Mouse (Mus musculus) stomach, embryonic 15.5 days (tissue): Measurements from ENCODE around the gene Ly6g6f. TPM values are rescaled to one million over a fixed set of nuclear protein-coding genes. Genes with fewer than 3 reads are reported as not detected.
"Not testable (repeated sequence)": the region's sequence is repeated elsewhere in the genome, so short reads cannot be mapped to it uniquely, and the experiment has no call there.

ENCODE experiments used
- ATAC-seq: fragments of 200-750 bp; cut with Nextera tagmentation; 2 replicates; pipeline ENCODE4 v1.8.0; 2017; ENCODE audit warnings: low read depth, moderate number of reproducible peaks, moderate TSS enrichment; ENCODE audit not compliant: insufficient read depth, low FRiP score
- H3K27ac ChIP-seq: fragments of 300-500 bp; sonication (generic); 2 replicates; pipeline ENCODE4 v1.5.1; 2015; ENCODE audit warnings: mild to moderate bottlenecking, inconsistent platforms
- H3K27me3 ChIP-seq: fragments of 300-500 bp; sonication (generic); replicated peaks from 2 replicates; pipeline ENCODE4 v1.6.1; 2015; ENCODE audit warnings: inconsistent platforms
- H3K36me3 ChIP-seq: fragments of 300-500 bp; sonication (generic); 2 replicates; pipeline ENCODE4 v1.6.1; 2015; ENCODE audit warnings: inconsistent platforms
- H3K4me1 ChIP-seq: fragments of 300-500 bp; sonication (generic); 2 replicates; pipeline ENCODE4 v1.6.1; 2015; ENCODE audit warnings: inconsistent platforms
- H3K4me2 ChIP-seq: fragments of 300-500 bp; sonication (generic); 2 replicates; pipeline ENCODE4 v1.6.1; 2015; ENCODE audit warnings: mild to moderate bottlenecking, inconsistent platforms
- H3K4me3 ChIP-seq: fragments of 300-500 bp; sonication (generic); replicated peaks from 2 replicates; pipeline ENCODE4 v1.5.1; 2015; ENCODE audit warnings: inconsistent platforms
- H3K9ac ChIP-seq: fragments of 300-500 bp; sonication (generic); 2 replicates; pipeline ENCODE4 v1.6.1; 2015; ENCODE audit warnings: inconsistent platforms
- H3K9me3 ChIP-seq: fragments of 300-500 bp; sonication (generic); 2 replicates; pipeline ENCODE4 v1.6.1; 2016; ENCODE audit warnings: inconsistent platforms
- WGBS: fragments of 180-500 bp; shearing (Covaris S2); methylation state at CpG from one replicate; pipeline ENCODE4 v1.1.7; 2015; 5-methylcytosine and 5-hydroxymethylcytosine counted together
- polyA plus RNA-seq: library from polyadenylated mRNA; unstranded; fragments of >200 nt; fragmentation: Nextera tagmentation; extraction: Ambion mirVana; gene quantifications from 2 replicates; pipeline ENCODE4 v1.2.1, GENCODE M21; 2015

The Ly6g6f gene
- polyA plus RNA-seq, 1 experiment from 2014 or later, result 0.41 TPM

- Histone ChIP-seq H3K27me3 (no peaks in the 10 kb centered on the region), H3K4me1 (peaks cover 45% of the 10 kb centered on the region), H3K4me2 (peak overlapping the region; percentile 98), H3K36me3 (peaks cover 5% of the 10 kb centered on the region; the same call in 1 of the 2 replicates), H3K9me3 (no peaks in the 10 kb centered on the region), H3K9ac (no peak overlapping the region), H3K4me3 (no peak overlapping the region; the same call in 1 of the 2 replicates), H3K27ac (peak overlapping the region; percentile 98)
- WGBS, result 23% methylated on average over 11 of the region's 11 CpGs
- ATAC-seq, result no peak
Measured at GRCm38 (mm10) chr17:35048149-35048931, 37.1 kb downstream of the Ly6g6f start.

DNA sequence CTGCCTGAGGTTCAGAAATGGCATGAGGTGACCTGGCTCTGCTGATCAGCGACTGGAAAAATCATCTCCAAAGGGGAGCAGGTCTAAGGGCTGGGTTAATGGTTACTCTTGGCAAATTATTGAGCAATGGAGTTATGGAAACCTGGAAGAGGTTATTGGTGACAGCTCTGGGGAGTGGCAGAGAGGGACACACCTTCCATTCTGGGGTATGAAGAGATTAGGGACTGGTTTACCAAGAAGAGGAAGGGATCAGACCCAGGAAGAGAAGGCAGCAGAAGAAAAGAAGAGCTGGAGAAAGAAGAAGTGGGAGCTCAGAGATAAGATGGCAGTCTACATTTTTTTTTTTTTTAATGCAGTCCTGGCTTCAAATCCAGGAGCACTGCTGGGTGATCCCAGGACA lies 37.7 kb downstream of the Ly6g6f start:
- ATAC-seq, result no peak
- H3K4me2 ChIP-seq, result peak overlapping the region; percentile 98
- H3K9me3 ChIP-seq, result no peaks in the 10 kb centered on the region
- no peaks in the 10 kb centered on the region for H3K27me3 ChIP-seq
- no peak overlapping the region; the same call in 1 of the 2 replicates for H3K4me3 ChIP-seq
- H3K27ac ChIP-seq, result peak overlapping the region; percentile 98
- no peak overlapping the region for H3K9ac ChIP-seq
- H3K36me3 ChIP-seq, result peaks cover 1% of the 10 kb centered on the region; the same call in 1 of the 2 replicates
- 31% methylated on average over 1 of the region's 1 CpGs for WGBS
- peaks cover 44% of the 10 kb centered on the region for H3K4me1 ChIP-seq

GRCm38 (mm10) chr17:35046681-35047455 lies 38.5 kb downstream of the Ly6g6f start, which contains the start of gene Msh5:
TSS of gene Msh5 (minus strand) at chr17:35046745.
- no peaks in the 10 kb centered on the region for H3K9me3 ChIP-seq
- peak; percentile 96 for ATAC-seq
- H3K9ac ChIP-seq, result peak within 1 kb of the TSS; percentile 92
- H3K4me2 ChIP-seq, result peak within 1 kb of the TSS; percentile 98
- H3K4me1 ChIP-seq, result peaks cover 37% of the 10 kb centered on the region
- no peaks in the 10 kb centered on the region for H3K27me3 ChIP-seq
- H3K4me3 ChIP-seq, result peak within 1 kb of the TSS; percentile 62
- H3K36me3 ChIP-seq, result no peaks in the 10 kb centered on the region
- WGBS, result 1% methylated on average over 33 of the region's 33 CpGs
- peak within 1 kb of the TSS; percentile 98 for H3K27ac ChIP-seq

DNA sequence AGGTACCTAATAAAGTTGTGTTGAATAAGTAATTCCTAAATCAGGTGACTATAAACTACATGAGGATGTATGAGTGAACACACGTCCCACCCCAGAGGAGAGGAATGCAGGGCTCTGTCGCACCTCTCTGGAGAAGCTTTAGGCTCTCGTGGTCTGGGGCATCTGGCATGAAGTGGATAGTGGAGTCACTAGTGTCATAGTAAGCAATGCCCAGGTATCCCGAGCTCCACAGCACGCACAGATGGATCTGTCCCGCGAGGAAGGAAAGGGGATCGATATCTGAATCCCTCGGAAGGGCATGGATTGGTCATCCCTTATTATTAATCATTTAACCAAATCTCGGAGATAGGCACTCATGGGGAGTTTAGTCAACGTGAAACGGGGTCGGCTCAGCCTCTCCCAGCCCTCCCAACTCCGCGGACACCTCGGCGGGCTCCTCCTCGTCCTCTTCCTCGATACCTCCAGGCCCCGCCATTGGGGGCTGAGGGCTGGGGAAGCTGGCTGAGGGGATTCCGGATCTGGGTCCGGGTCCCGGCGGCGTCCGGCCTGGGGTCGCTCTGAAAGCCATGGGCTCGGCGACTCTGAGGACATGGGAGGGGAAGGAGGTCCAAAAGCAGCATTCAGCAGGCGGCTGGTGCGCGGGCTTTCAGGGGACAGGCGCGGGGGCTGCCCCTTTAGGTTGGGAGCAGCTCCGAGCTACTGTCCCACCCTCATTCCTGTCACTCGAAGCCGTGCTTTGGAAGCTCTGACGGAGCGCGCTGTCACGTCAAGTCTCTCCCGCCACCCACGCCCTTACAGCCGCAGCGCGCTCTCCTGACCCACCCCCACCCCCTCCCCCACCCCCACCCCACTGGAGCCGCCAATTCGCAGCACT lies 39.4 kb downstream of the Ly6g6f start:
- ATAC-seq, result no peak
- 3% methylated on average over 45 of the region's 48 CpGs for WGBS
- Histone ChIP-seq H3K4me3 (peak overlapping the region; percentile 62), H3K27ac (peak overlapping the region; percentile 98), H3K9me3 (no peaks in the 10 kb centered on the region), H3K27me3 (no peaks in the 10 kb centered on the region), H3K4me2 (peak overlapping the region; percentile 98), H3K36me3 (no peaks in the 10 kb centered on the region), H3K4me1 (peaks cover 36% of the 10 kb centered on the region), H3K9ac (peak overlapping the region; percentile 92)

GRCm38 (mm10) chr17:35044904-35045806 lies 40.3 kb downstream of the Ly6g6f start:
- 67% methylated on average over 7 of the region's 7 CpGs for WGBS
- peak overlapping the region; percentile 62 for H3K4me3 ChIP-seq
- no peak overlapping the region for H3K9ac ChIP-seq

GRCm38 (mm10) chr17:35043794-35044193 lies 41.6 kb downstream of the Ly6g6f start:
- H3K9me3 ChIP-seq, result no peaks in the 10 kb centered on the region
- H3K4me2 ChIP-seq, result no peak overlapping the region
- peaks cover 33% of the 10 kb centered on the region for H3K4me1 ChIP-seq
- H3K27me3 ChIP-seq, result no peaks in the 10 kb centered on the region
- H3K4me3 ChIP-seq, result no peak overlapping the region
- ATAC-seq, result no peak
- no peaks in the 10 kb centered on the region for H3K36me3 ChIP-seq
- no peak overlapping the region for H3K9ac ChIP-seq
- 68% methylated on average over 4 of the region's 4 CpGs for WGBS
- peak overlapping the region; percentile 98 for H3K27ac ChIP-seq

More at GRCm38 (mm10) chr17:35044904-35045806, 40.3 kb downstream of the Ly6g6f start:
- H3K4me1 ChIP-seq, result peaks cover 36% of the 10 kb centered on the region
- no peak for ATAC-seq
- H3K27ac ChIP-seq, result peak overlapping the region; percentile 98
- no peaks in the 10 kb centered on the region for H3K9me3 ChIP-seq
- H3K27me3 ChIP-seq, result no peaks in the 10 kb centered on the region
- no peaks in the 10 kb centered on the region for H3K36me3 ChIP-seq
- H3K4me2 ChIP-seq, result peak overlapping the region; percentile 98

DNA sequence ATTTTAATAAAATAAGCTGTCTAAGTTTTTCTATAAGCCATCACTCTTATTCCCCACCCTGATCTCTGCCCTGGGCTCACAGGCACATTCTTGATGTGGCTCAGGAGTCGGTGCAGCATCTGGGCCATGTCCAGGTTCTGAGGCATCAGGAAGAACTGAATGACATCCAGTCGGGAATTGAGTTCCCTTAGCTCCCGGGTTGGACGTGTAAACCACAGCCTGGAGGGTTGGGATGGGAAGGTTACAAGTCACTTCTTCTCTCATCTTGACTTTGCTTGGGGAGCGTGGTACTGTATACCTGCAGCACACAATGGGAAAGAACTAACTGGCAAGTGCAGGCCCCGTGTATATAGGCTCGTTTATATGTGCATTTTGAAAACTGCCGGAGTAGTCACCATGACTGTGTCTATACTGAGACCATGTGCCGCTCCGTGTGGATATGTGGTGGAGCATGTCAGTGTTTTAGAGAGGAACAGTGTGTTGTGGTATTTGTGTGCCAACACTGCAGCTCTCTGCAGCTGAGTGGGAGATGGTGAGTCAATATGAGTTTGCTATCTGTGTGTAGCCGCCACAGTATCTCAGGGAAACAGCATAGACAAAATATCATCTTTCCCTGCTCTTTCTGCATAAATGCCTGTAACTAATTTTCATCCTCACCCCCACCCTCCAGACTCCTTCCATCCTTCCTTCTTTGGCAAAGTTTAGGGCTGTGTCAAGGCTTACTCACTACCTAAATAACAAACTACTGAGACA lies 46.1 kb downstream of the Ly6g6f start:
- Histone ChIP-seq H3K27ac (no peak overlapping the region), H3K4me1 (peaks cover 7% of the 10 kb centered on the region; the same call in 1 of the 2 replicates), H3K9ac (no peak overlapping the region), H3K9me3 (no peaks in the 10 kb centered on the region), H3K4me2 (no peak overlapping the region), H3K36me3 (no peaks in the 10 kb centered on the region), H3K4me3 (no peak overlapping the region), H3K27me3 (no peaks in the 10 kb centered on the region)
- WGBS, result 80% methylated on average over 11 of the region's 11 CpGs
- ATAC-seq, result no peak

DNA sequence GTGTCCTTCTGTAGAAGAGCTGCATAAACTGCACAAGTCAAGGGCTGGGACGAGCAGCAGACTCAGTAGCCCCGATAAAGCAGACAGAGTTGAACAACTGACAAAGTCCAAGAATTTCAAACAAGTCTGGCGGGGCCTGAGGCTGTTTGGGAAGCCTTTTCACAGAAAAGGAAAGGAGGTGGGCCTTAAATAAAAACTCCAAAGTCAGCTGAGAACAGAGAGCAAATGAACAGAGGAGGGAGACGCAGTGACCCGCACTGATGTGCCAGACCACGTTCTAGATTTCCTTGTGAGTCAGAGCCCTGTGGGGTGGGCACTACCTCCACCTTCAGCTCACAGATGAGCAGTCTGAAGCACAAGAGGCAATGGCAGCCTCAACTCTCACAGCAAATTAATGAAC lies 50.5 kb downstream of the Ly6g6f start:
- Histone ChIP-seq H3K4me1 (peaks cover 4% of the 10 kb centered on the region), H3K4me3 (no peak overlapping the region), H3K9ac (no peak overlapping the region), H3K36me3 (no peaks in the 10 kb centered on the region), H3K27ac (0 out of 2 replicates have a peak overlapping the region, but pooled peaks have one; percentile 9), H3K9me3 (no peaks in the 10 kb centered on the region), H3K4me2 (no peak overlapping the region), H3K27me3 (no peaks in the 10 kb centered on the region)
- no peak for ATAC-seq
- WGBS, result 60% methylated on average over 6 of the region's 6 CpGs

- not testable (repeated sequence) for H3K36me3 ChIP-seq, H3K9ac ChIP-seq, H3K9me3 ChIP-seq, H3K27ac ChIP-seq, H3K4me1 ChIP-seq, H3K4me3 ChIP-seq, H3K27me3 ChIP-seq, H3K4me2 ChIP-seq, ATAC-seq
- 67% methylated on average over 1 of the region's 1 CpGs for WGBS
Measured at GRCm38 (mm10) chr17:35033703-35034102, 51.7 kb downstream of the Ly6g6f start.

DNA sequence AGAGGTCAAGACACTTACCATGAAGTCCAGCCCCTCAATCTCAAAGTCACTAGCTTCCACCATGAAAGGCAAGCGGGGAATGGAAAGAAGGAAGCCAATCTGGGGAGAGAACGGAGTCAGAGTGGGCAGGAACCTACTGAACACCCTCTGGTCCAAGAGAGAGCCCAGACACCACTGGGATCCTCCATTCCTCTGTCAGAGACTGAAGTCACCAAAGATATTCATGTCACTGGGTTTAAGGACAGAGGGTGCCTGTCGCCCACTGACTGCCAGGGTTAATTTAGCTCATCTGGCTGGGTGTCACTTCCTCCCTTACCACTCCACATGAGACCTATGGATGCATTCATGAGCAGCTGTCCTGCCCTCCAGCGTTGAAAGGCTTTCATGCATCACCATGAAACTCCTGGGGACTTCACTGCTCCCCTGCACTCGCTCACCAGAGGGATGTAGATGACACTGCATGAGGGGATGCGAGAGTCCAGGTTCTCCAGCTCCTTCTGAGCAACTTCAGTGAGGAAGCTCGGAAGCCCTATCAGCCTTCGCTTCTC lies 53.0 kb downstream of the Ly6g6f start:
- H3K9ac ChIP-seq, result no peak overlapping the region
- no peak for ATAC-seq
- no peaks in the 10 kb centered on the region for H3K27me3 ChIP-seq
- H3K4me1 ChIP-seq, result peaks cover 7% of the 10 kb centered on the region
- H3K27ac ChIP-seq, result no peak overlapping the region
- H3K4me2 ChIP-seq, result no peak overlapping the region
- no peaks in the 10 kb centered on the region for H3K9me3 ChIP-seq
- WGBS, result 71% methylated on average over 8 of the region's 8 CpGs
- no peak overlapping the region for H3K4me3 ChIP-seq
- no peaks in the 10 kb centered on the region for H3K36me3 ChIP-seq
